Mouse (Mus musculus): ENCODE results near the gene Krt13. TPM values are rescaled to one million over a fixed set of nuclear protein-coding genes. Genes with fewer than 3 reads are reported as not detected.

Krt13 gene
- total and polyA plus RNA-seq, 3 experiments, result not detected

Other genes starting within 250 kb of the Krt13 start
Only the 20 nearest of the 26 such genes appear.
- not detected in 2 replicates for gene Krtap31-2, start 185.3 kb downstream of the Krt13 start, total RNA-seq (2012; rRNA removed)
- not detected in 2 replicates for gene Krtap31-2, start 185.3 kb downstream of the Krt13 start, total RNA-seq (2014; rRNA removed)
- not detected in 2 replicates for gene Krtap31-2, start 185.3 kb downstream of the Krt13 start, polyA plus RNA-seq (2012; ENCODE audit: insufficient read length, low read depth)
- not detected in 2 replicates for gene Krtap9-5, start 173.1 kb downstream of the Krt13 start, total RNA-seq (2012; rRNA removed)
- not detected in 2 replicates for gene Krtap9-5, start 173.1 kb downstream of the Krt13 start, total RNA-seq (2014; rRNA removed)
- not detected in 2 replicates for gene Krtap9-5, start 173.1 kb downstream of the Krt13 start, polyA plus RNA-seq (2012; ENCODE audit: insufficient read length, low read depth)
- gene Krtap29-1, start 142.5 kb downstream of the Krt13 start, total RNA-seq (2012; rRNA removed), result not detected in 2 replicates
- gene Krtap29-1, start 142.5 kb downstream of the Krt13 start, total RNA-seq (2014; rRNA removed), result not detected in 2 replicates
- not detected in 2 replicates for gene Krtap29-1, start 142.5 kb downstream of the Krt13 start, polyA plus RNA-seq (2012; ENCODE audit: insufficient read length, low read depth)
- not detected in 2 replicates for gene Krtap16-1, start 135.0 kb downstream of the Krt13 start, total RNA-seq (2012; rRNA removed)
- not detected in 2 replicates for gene Krtap16-1, start 135.0 kb downstream of the Krt13 start, total RNA-seq (2014; rRNA removed)
- gene Krtap16-1, start 135.0 kb downstream of the Krt13 start, polyA plus RNA-seq (2012; ENCODE audit: insufficient read length, low read depth), result not detected in 2 replicates
- not detected in 2 replicates for gene Krtap17-1, start 127.6 kb downstream of the Krt13 start, total RNA-seq (2012; rRNA removed)
- not detected in 2 replicates for gene Krtap17-1, start 127.6 kb downstream of the Krt13 start, total RNA-seq (2014; rRNA removed)
- not detected in 2 replicates for gene Krtap17-1, start 127.6 kb downstream of the Krt13 start, polyA plus RNA-seq (2012; ENCODE audit: insufficient read length, low read depth)
- gene Krt33a, start 105.4 kb downstream of the Krt13 start, total RNA-seq (2012; rRNA removed), result not detected in 2 replicates
- gene Krt33a, start 105.4 kb downstream of the Krt13 start, total RNA-seq (2014; rRNA removed), result not detected in 2 replicates
- not detected in 2 replicates for gene Krt33a, start 105.4 kb downstream of the Krt13 start, polyA plus RNA-seq (2012; ENCODE audit: insufficient read length, low read depth)
- gene Krt33b, start 91.7 kb downstream of the Krt13 start, total RNA-seq (2012; rRNA removed), result not detected in 2 replicates
- not detected in 2 replicates for gene Krt33b, start 91.7 kb downstream of the Krt13 start, total RNA-seq (2014; rRNA removed)
- gene Krt33b, start 91.7 kb downstream of the Krt13 start, polyA plus RNA-seq (2012; ENCODE audit: insufficient read length, low read depth), result not detected in 2 replicates
- gene Krt34, start 80.0 kb downstream of the Krt13 start, total RNA-seq (2012; rRNA removed), result not detected in 2 replicates
- not detected in 2 replicates for gene Krt34, start 80.0 kb downstream of the Krt13 start, total RNA-seq (2014; rRNA removed)
- not detected in 2 replicates for gene Krt34, start 80.0 kb downstream of the Krt13 start, polyA plus RNA-seq (2012; ENCODE audit: insufficient read length, low read depth)
- not detected in 2 replicates for gene Krt31, start 71.0 kb downstream of the Krt13 start, total RNA-seq (2012; rRNA removed)
- gene Krt31, start 71.0 kb downstream of the Krt13 start, total RNA-seq (2014; rRNA removed), result not detected in 2 replicates
- not detected in 2 replicates for gene Krt31, start 71.0 kb downstream of the Krt13 start, polyA plus RNA-seq (2012; ENCODE audit: insufficient read length, low read depth)
- gene Krt32, start 33.3 kb downstream of the Krt13 start, total RNA-seq (2012; rRNA removed), result not detected in 2 replicates
- gene Krt32, start 33.3 kb downstream of the Krt13 start, total RNA-seq (2014; rRNA removed), result not detected in 2 replicates
- not detected in 2 replicates for gene Krt32, start 33.3 kb downstream of the Krt13 start, polyA plus RNA-seq (2012; ENCODE audit: insufficient read length, low read depth)
- not detected in 2 replicates for gene Krt35, start 25.3 kb downstream of the Krt13 start, total RNA-seq (2012; rRNA removed)
- not detected in 2 replicates for gene Krt35, start 25.3 kb downstream of the Krt13 start, total RNA-seq (2014; rRNA removed)
- gene Krt35, start 25.3 kb downstream of the Krt13 start, polyA plus RNA-seq (2012; ENCODE audit: insufficient read length, low read depth), result not detected in 2 replicates
- gene Krt36, start 15.9 kb downstream of the Krt13 start, total RNA-seq (2012; rRNA removed), result not detected in 2 replicates
- not detected in 2 replicates for gene Krt36, start 15.9 kb downstream of the Krt13 start, total RNA-seq (2014; rRNA removed)
- gene Krt36, start 15.9 kb downstream of the Krt13 start, polyA plus RNA-seq (2012; ENCODE audit: insufficient read length, low read depth), result not detected in 2 replicates
- gene Krt15, start 14.4 kb upstream of the Krt13 start, total RNA-seq (2012; rRNA removed), result 0.21 TPM in 2 replicates
- gene Krt15, start 14.4 kb upstream of the Krt13 start, total RNA-seq (2014; rRNA removed), result not detected in 2 replicates
- gene Krt15, start 14.4 kb upstream of the Krt13 start, polyA plus RNA-seq (2012; ENCODE audit: insufficient read length, low read depth), result not detected in 2 replicates
- gene Krt19, start 27.1 kb upstream of the Krt13 start, total RNA-seq (2012; rRNA removed), result 0.17 TPM in 1 of 2 replicates, not detected in the other
- gene Krt19, start 27.1 kb upstream of the Krt13 start, total RNA-seq (2014; rRNA removed), result not detected in 2 replicates
- not detected in 2 replicates for gene Krt19, start 27.1 kb upstream of the Krt13 start, polyA plus RNA-seq (2012; ENCODE audit: insufficient read length, low read depth)
- gene Krt9, start 71.7 kb upstream of the Krt13 start, total RNA-seq (2012; rRNA removed), result not detected in 2 replicates
- not detected in 2 replicates for gene Krt9, start 71.7 kb upstream of the Krt13 start, total RNA-seq (2014; rRNA removed)
- not detected in 2 replicates for gene Krt9, start 71.7 kb upstream of the Krt13 start, polyA plus RNA-seq (2012; ENCODE audit: insufficient read length, low read depth)
- not detected in 2 replicates for gene Krt14, start 86.0 kb upstream of the Krt13 start, total RNA-seq (2012; rRNA removed)
- not detected in 2 replicates for gene Krt14, start 86.0 kb upstream of the Krt13 start, total RNA-seq (2014; rRNA removed)
- not detected in 2 replicates for gene Krt14, start 86.0 kb upstream of the Krt13 start, polyA plus RNA-seq (2012; ENCODE audit: insufficient read length, low read depth)
- gene Krt16, start 127.3 kb upstream of the Krt13 start, total RNA-seq (2012; rRNA removed), result 0.08 TPM in 1 of 2 replicates, not detected in the other
- gene Krt16, start 127.3 kb upstream of the Krt13 start, total RNA-seq (2014; rRNA removed), result not detected in 2 replicates
- gene Krt16, start 127.3 kb upstream of the Krt13 start, polyA plus RNA-seq (2012; ENCODE audit: insufficient read length, low read depth), result not detected in 2 replicates
- gene Krt17, start 139.5 kb upstream of the Krt13 start, total RNA-seq (2012; rRNA removed), result 0.76 and 0.97 TPM in 2 replicates
- gene Krt17, start 139.5 kb upstream of the Krt13 start, total RNA-seq (2014; rRNA removed), result 0.15 TPM in 1 of 2 replicates, not detected in the other
- gene Krt17, start 139.5 kb upstream of the Krt13 start, polyA plus RNA-seq (2012; ENCODE audit: insufficient read length, low read depth), result not detected in 2 replicates
- gene Krt42, start 148.3 kb upstream of the Krt13 start, total RNA-seq (2012; rRNA removed), result not detected in 2 replicates
- gene Krt42, start 148.3 kb upstream of the Krt13 start, total RNA-seq (2014; rRNA removed), result not detected in 2 replicates
- not detected in 2 replicates for gene Krt42, start 148.3 kb upstream of the Krt13 start, polyA plus RNA-seq (2012; ENCODE audit: insufficient read length, low read depth)
- 249 and 265 TPM in 2 replicates for gene Eif1, start 198.3 kb upstream of the Krt13 start, total RNA-seq (2012; rRNA removed)
- 401 and 406 TPM in 2 replicates for gene Eif1, start 198.3 kb upstream of the Krt13 start, total RNA-seq (2014; rRNA removed)
- gene Eif1, start 198.3 kb upstream of the Krt13 start, polyA plus RNA-seq (2012; ENCODE audit: insufficient read length, low read depth), result 989 and 1,001 TPM in 2 replicates